Mouse (Mus musculus): ENCODE measurements around the gene Clec9a. TPM values are rescaled to one million over a fixed set of nuclear protein-coding genes. Genes with fewer than 3 reads are reported as not detected.

Clec9a gene
- total RNA-seq (2023) = 1.8 TPM

GRCm38 (mm10) chr6:129408562-129408961 is at the start of gene Clec9a:
Gene Clec9a (plus strand): TSS chr6:129408862.

GRCm38 (mm10) chr6:129385774-129386173 is 22.9 kb upstream of the Clec9a start, which contains the start of gene Clec12b:
Gene Clec12b (minus strand): TSS chr6:129385874.

GRCm38 (mm10) chr6:129396997-129397396 is 11.7 kb upstream of the Clec9a start, which contains the start of gene Clec1b:
Gene Clec1b (plus strand): TSS chr6:129397297.

GRCm38 (mm10) chr6:129451411-129452039 is 42.9 kb downstream of the Clec9a start, which contains the start of gene Clec1a:
Gene Clec1a (minus strand): TSS chr6:129452000.

Other genes starting within 250 kb of the Clec9a start
- gene Clec2d, start 228.2 kb upstream of the Clec9a start, total RNA-seq (2023) = 160 TPM
- 979 TPM for gene Cd69, start 133.4 kb upstream of the Clec9a start, total RNA-seq (2023)
- not detected for gene 4922502D21Rik, start 77.1 kb upstream of the Clec9a start, total RNA-seq (2023)
- 1.5 TPM for gene Clec12a, start 66.2 kb upstream of the Clec9a start, total RNA-seq (2023)
- gene Clec12b, start 23.0 kb upstream of the Clec9a start, total RNA-seq (2023) = not detected
- not detected for gene Clec1b, start 11.6 kb upstream of the Clec9a start, total RNA-seq (2023)
- gene Clec1a, start 43.1 kb downstream of the Clec9a start, total RNA-seq (2023) = not detected
- gene Olr1, start 98.3 kb downstream of the Clec9a start, total RNA-seq (2023) = not detected
- not detected for gene Tmem52b, start 103.7 kb downstream of the Clec9a start, total RNA-seq (2023)
- 14.5 TPM for gene Gabarapl1, start 124.3 kb downstream of the Clec9a start, total RNA-seq (2023)
- 0.77 TPM for gene Klre1, start 169.0 kb downstream of the Clec9a start, total RNA-seq (2023)
- 205 TPM for gene Klrd1, start 182.9 kb downstream of the Clec9a start, total RNA-seq (2023)
- 2.4 TPM for gene Klrk1, start 215.0 kb downstream of the Clec9a start, total RNA-seq (2023)
- not detected for gene Klrc3, start 234.5 kb downstream of the Clec9a start, total RNA-seq (2023)